Mouse (Mus musculus) hindbrain, embryonic 14.5 days (tissue): Measurements from ENCODE around the gene Smagp. TPM values are rescaled to one million over a fixed set of nuclear protein-coding genes. Genes with fewer than 3 reads are reported as not detected.

ENCODE experiments used
- ATAC-seq: fragments of 200-750 bp; cut with Nextera tagmentation; 2 replicates; pipeline ENCODE4 v1.8.0; 2017; ENCODE audit warnings: moderate number of reproducible peaks, mild to moderate bottlenecking, moderate TSS enrichment, moderate library complexity; ENCODE audit not compliant: low FRiP score
- DNase-seq: peaks from one replicate; pipeline ENCODE4 v3.0.0-alpha.2; 2015; ENCODE audit warnings: low spot score
- H3K27ac ChIP-seq: fragments of 300-500 bp; sonication (generic); 2 replicates; pipeline ENCODE4 v1.5.1; 2014; ENCODE audit warnings: mild to moderate bottlenecking, moderate library complexity
- H3K27me3 ChIP-seq: fragments of 300-500 bp; sonication (generic); 2 replicates; pipeline ENCODE4 v1.6.1; 2014; ENCODE audit warnings: mild to moderate bottlenecking, low read length, mixed read lengths; ENCODE audit not compliant: control insufficient read depth, insufficient read depth
- H3K36me3 ChIP-seq: fragments of 300-500 bp; sonication (generic); replicated peaks from 2 replicates; pipeline ENCODE4 v1.6.1; 2014; ENCODE audit not compliant: control insufficient read depth, insufficient read depth
- H3K4me1 ChIP-seq: fragments of 300-500 bp; sonication (generic); replicated peaks from 2 replicates; pipeline ENCODE4 v1.6.1; 2014; ENCODE audit warnings: antibody characterized with exemption, low read length, mixed read lengths; ENCODE audit not compliant: control insufficient read depth, insufficient read depth
- H3K4me2 ChIP-seq: fragments of 300-500 bp; sonication (generic); replicated peaks from 2 replicates; pipeline ENCODE4 v1.6.1; 2014; ENCODE audit warnings: mild to moderate bottlenecking, moderate library complexity
- H3K4me3 ChIP-seq: fragments of 300-500 bp; sonication (generic); replicated peaks from 2 replicates; pipeline ENCODE4 v1.5.1; 2014; ENCODE audit warnings: mild to moderate bottlenecking, low read length
- H3K9ac ChIP-seq: fragments of 300-500 bp; sonication (generic); 2 replicates; pipeline ENCODE4 v1.6.1; 2014
- H3K9me3 ChIP-seq: fragments of 300-500 bp; sonication (generic); 2 replicates; pipeline ENCODE4 v1.6.1; 2016; ENCODE audit warnings: low read length; ENCODE audit not compliant: control insufficient read depth
- WGBS: fragments of 180-500 bp; shearing (Covaris S2); extraction: QIAGEN DNeasy Blood & Tissue Kit; methylation state at CpG from one replicate; pipeline ENCODE4 v1.1.7; 2014; 5-methylcytosine and 5-hydroxymethylcytosine counted together
- polyA plus RNA-seq: library from polyadenylated mRNA; unstranded; fragments of >200 nt; fragmentation: Nextera tagmentation; extraction: Ambion mirVana; gene quantifications from 2 replicates; pipeline ENCODE4 v1.2.1, GENCODE M21; 2014

Gene Smagp
- polyA plus RNA-seq, 1 experiment from 2014 or later, result 5.0 TPM

DNA sequence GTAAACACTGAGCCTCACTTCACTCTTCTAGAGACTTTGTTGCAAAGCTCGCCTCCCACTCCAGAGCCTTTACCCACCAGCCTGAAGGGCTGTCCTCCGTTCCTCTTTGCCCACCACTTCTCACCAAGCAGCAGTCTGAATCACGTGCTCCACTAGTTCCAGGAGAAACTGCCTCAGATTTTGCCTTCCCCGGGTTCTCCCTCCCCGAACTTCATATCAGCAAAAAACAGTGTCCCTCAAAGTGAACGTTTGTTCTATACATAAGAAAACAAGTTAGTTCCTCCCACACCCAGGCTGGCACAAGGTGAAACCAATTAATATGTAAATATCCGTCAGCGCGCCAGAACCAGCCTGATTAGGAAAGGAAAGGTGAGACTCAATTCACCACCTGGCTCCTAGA lies 1.5 kb downstream of the Smagp start:
- no peak for DNase-seq
- no peaks in the 10 kb centered on the region for H3K36me3 ChIP-seq
- H3K4me2 ChIP-seq, result no peak overlapping the region
- peaks cover 58% of the 10 kb centered on the region for H3K27me3 ChIP-seq
- no peak overlapping the region for H3K27ac ChIP-seq
- ATAC-seq, result no peak
- WGBS, result 9% methylated on average over 9 of the region's 9 CpGs
- H3K9ac ChIP-seq, result no peak overlapping the region
- no peak overlapping the region for H3K4me3 ChIP-seq
- no peaks in the 10 kb centered on the region for H3K9me3 ChIP-seq
- H3K4me1 ChIP-seq, result peaks cover 13% of the 10 kb centered on the region; the same call in 1 of the 2 replicates

DNA sequence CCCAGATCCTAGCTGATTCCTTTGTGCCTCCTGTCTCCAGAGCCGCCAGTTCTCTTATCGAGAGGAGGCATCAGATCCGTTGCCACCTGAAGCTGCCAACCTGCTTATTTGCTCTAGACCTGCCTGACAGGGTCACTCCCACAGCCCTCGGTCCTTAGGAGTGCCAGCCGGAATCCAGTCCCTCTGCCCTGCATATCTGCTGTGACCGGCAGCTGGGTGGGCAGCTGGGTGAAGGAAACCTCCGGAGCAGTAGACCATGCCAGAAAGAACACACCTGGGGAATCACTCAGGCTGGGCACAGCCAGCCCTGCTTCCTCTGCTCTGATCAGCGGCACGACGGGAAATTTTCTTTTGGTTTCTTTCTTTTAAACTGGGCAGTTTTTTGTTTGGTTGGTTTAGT lies 3.4 kb downstream of the Smagp start:
- H3K4me1 ChIP-seq, result peaks cover 13% of the 10 kb centered on the region; the same call in 1 of the 2 replicates
- H3K4me3 ChIP-seq, result no peak overlapping the region
- no peaks in the 10 kb centered on the region for H3K9me3 ChIP-seq
- H3K27ac ChIP-seq, result no peak overlapping the region
- H3K27me3 ChIP-seq, result peaks cover 51% of the 10 kb centered on the region
- H3K9ac ChIP-seq, result no peak overlapping the region
- no peak overlapping the region for H3K4me2 ChIP-seq
- ATAC-seq (no peak), DNase-seq (no peak)
- 84% methylated on average over 10 of the region's 10 CpGs for WGBS
- H3K36me3 ChIP-seq, result no peaks in the 10 kb centered on the region

GRCm38 (mm10) chr15:100632323-100632722 lies 4.4 kb downstream of the Smagp start:
- no peak for ATAC-seq
- H3K4me2 ChIP-seq, result no peak overlapping the region
- DNase-seq, result no peak
- WGBS, result 95% methylated on average over 5 of the region's 5 CpGs
- H3K4me3 ChIP-seq, result no peak overlapping the region
- H3K27ac ChIP-seq, result no peak overlapping the region
- no peaks in the 10 kb centered on the region for H3K9me3 ChIP-seq
- no peaks in the 10 kb centered on the region for H3K36me3 ChIP-seq
- H3K27me3 ChIP-seq, result peaks cover 41% of the 10 kb centered on the region
- H3K9ac ChIP-seq, result no peak overlapping the region
- peaks cover 12% of the 10 kb centered on the region; the same call in 1 of the 2 replicates for H3K4me1 ChIP-seq

GRCm38 (mm10) chr15:100631454-100632170 lies 5.1 kb downstream of the Smagp start:
- Histone ChIP-seq H3K9me3 (no peaks in the 10 kb centered on the region), H3K27ac (no peak overlapping the region), H3K4me2 (no peak overlapping the region), H3K4me3 (no peak overlapping the region), H3K9ac (no peak overlapping the region), H3K36me3 (no peaks in the 10 kb centered on the region), H3K27me3 (peaks cover 33% of the 10 kb centered on the region), H3K4me1 (peaks cover 5% of the 10 kb centered on the region; the same call in 1 of the 2 replicates)
- 87% methylated on average over 12 of the region's 12 CpGs for WGBS
- DNase-seq (no peak), ATAC-seq (no peak)

DNA sequence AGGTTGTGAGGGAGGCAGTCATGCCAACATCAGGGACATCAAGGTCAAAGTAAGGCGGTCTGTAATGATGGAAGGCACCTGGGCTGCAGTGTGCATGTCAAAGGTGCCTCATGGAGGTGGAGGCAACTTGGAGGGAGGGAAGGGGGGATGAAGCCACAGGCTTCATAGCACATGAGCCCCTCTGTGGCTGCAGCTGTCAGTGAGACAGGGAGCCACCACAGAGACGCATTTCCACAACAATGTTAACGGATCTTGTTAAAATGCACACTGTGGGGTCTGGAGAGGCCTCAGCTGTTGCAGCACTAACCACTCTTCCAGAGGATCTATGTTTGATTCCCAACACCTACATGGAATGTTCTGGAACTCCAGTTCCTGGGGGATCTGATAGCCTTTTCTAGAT lies 6.6 kb downstream of the Smagp start:
- Histone ChIP-seq H3K4me2 (no peak overlapping the region), H3K9ac (no peak overlapping the region), H3K4me3 (no peak overlapping the region), H3K9me3 (no peaks in the 10 kb centered on the region), H3K27ac (no peak overlapping the region), H3K36me3 (no peaks in the 10 kb centered on the region), H3K27me3 (peaks cover 19% of the 10 kb centered on the region), H3K4me1 (no peaks in the 10 kb centered on the region)
- 42% methylated on average over 3 of the region's 3 CpGs for WGBS
- DNase-seq (no peak), ATAC-seq (no peak)

GRCm38 (mm10) chr15:100628797-100629196 lies 7.9 kb downstream of the Smagp start:
- DNase-seq, result no peak
- 57% methylated on average over 7 of the region's 7 CpGs for WGBS
- no peaks in the 10 kb centered on the region for H3K9me3 ChIP-seq

DNA sequence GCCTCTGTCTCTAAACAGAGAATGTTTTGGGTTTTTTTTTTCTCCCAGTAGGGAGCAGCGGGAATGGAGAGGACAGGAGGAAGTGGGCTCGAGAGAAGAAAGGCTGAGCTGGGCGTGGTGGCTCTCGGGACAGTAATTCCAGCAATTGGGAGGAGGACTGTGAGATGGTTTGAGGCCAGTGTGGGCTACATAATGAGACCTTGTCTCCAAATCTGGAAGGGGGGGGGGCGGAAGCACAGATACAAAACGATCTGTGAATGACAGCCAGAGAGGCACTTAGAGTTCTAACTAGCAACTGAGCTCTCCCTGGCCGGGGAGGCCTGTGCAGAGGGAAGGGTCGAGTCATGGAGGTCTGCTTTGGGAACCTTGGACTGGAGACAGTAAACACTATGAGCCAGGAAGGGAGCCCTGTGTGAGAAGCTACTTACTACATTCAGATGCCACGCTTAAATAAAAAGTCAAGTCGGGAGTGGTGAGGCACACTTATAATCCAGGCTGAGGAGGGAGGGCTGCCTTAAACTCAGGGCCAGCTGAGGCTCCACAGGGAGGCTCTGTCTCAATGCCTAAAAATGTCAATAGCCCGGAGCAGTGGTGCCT lies 8.9 kb downstream of the Smagp start:
- 8% methylated on average over 11 of the region's 11 CpGs for WGBS
- no peak for DNase-seq
- no peaks in the 10 kb centered on the region for H3K36me3 ChIP-seq
- H3K9ac ChIP-seq, result no peak overlapping the region
- H3K27me3 ChIP-seq, result no peaks in the 10 kb centered on the region
- no peak overlapping the region for H3K4me2 ChIP-seq
- H3K9me3 ChIP-seq, result no peaks in the 10 kb centered on the region
- H3K4me1 ChIP-seq, result no peaks in the 10 kb centered on the region
- no peak overlapping the region for H3K27ac ChIP-seq
- no peak overlapping the region for H3K4me3 ChIP-seq
- no peak for ATAC-seq

More at GRCm38 (mm10) chr15:100628797-100629196, 7.9 kb downstream of the Smagp start:
- Histone ChIP-seq H3K27ac (no peak overlapping the region), H3K36me3 (no peaks in the 10 kb centered on the region), H3K4me3 (no peak overlapping the region), H3K4me1 (no peaks in the 10 kb centered on the region), H3K9ac (no peak overlapping the region), H3K4me2 (no peak overlapping the region), H3K27me3 (peaks cover 7% of the 10 kb centered on the region)
- ATAC-seq, result no peak

- H3K4me2 ChIP-seq, result no peak overlapping the region
- no peak overlapping the region for H3K27ac ChIP-seq
- no peak for DNase-seq
- no peaks in the 10 kb centered on the region for H3K9me3 ChIP-seq
- no peak overlapping the region for H3K4me3 ChIP-seq
- H3K27me3 ChIP-seq, result no peaks in the 10 kb centered on the region
- no peaks in the 10 kb centered on the region for H3K4me1 ChIP-seq
- ATAC-seq, result no peak
- WGBS, result 16% methylated on average over 10 of the region's 10 CpGs
- no peak overlapping the region for H3K9ac ChIP-seq
- H3K36me3 ChIP-seq, result no peaks in the 10 kb centered on the region
Observed at GRCm38 (mm10) chr15:100627287-100627686, 9.5 kb downstream of the Smagp start.

DNA sequence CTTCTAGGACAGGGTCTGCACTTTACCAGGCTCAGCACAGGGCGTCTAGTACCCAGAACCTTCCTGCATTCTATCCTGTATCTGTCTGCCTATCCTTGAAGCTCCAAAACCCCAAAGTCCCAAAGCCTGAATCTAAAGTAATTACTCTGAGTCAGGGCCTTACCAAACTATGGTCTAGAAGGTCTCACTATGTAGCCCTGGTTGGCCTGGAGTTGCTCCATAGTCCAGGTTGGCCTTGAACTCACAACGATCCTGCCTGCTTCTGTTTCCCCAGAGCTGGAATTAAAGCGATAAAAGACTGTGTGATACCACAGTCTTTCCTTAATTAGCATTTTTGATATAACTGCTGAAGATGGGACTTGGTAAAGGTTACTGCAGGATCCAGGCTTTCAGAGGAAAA lies 12.3 kb downstream of the Smagp start:
- Histone ChIP-seq H3K9me3 (no peaks in the 10 kb centered on the region), H3K36me3 (peaks cover 17% of the 10 kb centered on the region), H3K27me3 (no peaks in the 10 kb centered on the region), H3K4me2 (no peak overlapping the region), H3K9ac (no peak overlapping the region), H3K27ac (no peak overlapping the region), H3K4me1 (no peaks in the 10 kb centered on the region), H3K4me3 (no peak overlapping the region)
- 92% methylated on average over 3 of the region's 3 CpGs for WGBS
- ATAC-seq, result no peak
- DNase-seq, result no peak
